Mouse (Mus musculus) T-cell, adult 66 days (primary cell): ENCODE data around the gene Olfr223. TPM values are rescaled to one million over a fixed set of nuclear protein-coding genes. Genes with fewer than 3 reads are reported as not detected.

Source experiments
- total RNA-seq, 2 experiments: library from RNA; stranded (reverse); gene quantifications; 3 replicates in 1 of 2; 4 replicates in 1 of 2; pipeline ENCODE4 v1.2.4; 2023

Gene Olfr223
- not detected for total RNA-seq

DNA sequence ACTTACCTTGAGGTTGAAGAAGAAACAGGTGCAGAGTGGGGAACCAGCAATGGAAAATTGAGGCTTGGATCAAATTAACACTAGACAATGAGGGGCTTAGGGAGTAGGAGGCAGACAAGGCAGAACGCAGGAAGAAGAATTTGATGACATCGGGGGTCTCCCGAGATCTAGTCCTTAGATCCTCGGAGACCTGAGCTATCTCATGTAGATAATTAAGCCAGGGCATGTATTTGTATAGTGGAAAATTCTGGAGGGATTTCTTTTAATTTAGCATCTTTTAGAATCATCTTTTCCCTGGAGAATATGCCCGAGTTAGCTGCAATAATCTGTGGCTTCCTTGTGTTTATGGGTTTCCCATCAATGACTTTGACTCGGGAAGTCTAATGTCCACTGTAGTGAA lies at the start of gene Olfr223:
Gene Olfr223, minus strand, starts transcription at position 101 of the 400 bp plus-strand sequence.

DNA sequence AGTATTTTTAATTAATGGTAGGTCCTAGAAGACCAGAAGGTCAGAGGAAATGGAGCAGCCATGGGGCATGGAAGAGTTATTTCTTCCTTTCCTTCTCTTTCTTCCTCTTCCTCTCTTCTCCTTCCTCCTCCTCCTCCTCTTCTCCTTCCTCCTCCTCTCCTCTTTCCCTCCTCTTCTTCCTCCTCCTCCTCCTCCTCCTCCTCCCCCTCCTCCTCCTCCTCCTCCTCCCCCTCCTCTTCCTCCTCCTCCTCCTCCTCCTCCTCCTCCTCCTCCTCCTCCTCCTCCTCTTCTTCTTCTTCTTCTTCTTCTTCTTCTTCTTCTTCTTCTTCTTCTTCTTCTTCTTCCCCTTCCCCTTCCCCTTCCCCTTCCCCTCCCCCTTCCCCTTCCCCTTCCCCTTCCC lies 17.0 kb downstream of the Olfr223 start, which contains the start of gene Olfr222:
Gene Olfr222, minus strand, starts transcription at position 101 of the 400 bp plus-strand sequence.

DNA sequence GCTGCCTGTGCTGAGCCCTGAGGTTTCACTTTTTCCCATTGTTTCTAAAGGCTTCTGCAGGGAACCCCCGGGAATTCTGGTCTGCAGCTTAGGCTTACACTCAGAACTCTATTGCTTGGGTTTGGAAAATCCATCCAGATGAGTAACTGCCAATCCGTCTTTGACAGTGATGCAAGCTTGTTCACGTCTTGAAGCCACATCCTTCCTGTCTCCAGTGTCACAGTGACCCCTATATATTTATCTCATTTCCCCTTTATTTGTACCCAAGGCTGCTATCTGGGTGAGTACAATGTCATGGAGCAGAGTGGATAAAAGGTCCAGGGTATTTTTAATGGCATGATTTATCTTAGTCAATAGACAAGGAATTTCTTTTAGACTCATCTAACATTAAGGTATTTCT lies 51.8 kb downstream of the Olfr223 start, which contains the start of gene Nlrp3:
Gene Nlrp3, plus strand, starts transcription at position 245 of the 400 bp plus-strand sequence.

Other genes starting within 250 kb of the Olfr223 start
- under 1 TPM in 1 of 2 experiments, not detected in 1; 0.44 TPM for gene Prss38, start 217.6 kb downstream of the Olfr223 start, total RNA-seq
- 10 to 100 TPM; 11.3 to 13.4 TPM for gene Jmjd4, start 143.2 kb downstream of the Olfr223 start, total RNA-seq
- gene Snap47, start 142.1 kb downstream of the Olfr223 start, total RNA-seq = 10 to 100 TPM; 22.4 to 28.3 TPM
- gene Zfp867, start 120.8 kb downstream of the Olfr223 start, total RNA-seq = 1 to 10 TPM; 3.4 to 4.4 TPM
- gene Zkscan17, start 66.5 kb downstream of the Olfr223 start, total RNA-seq = 10 to 100 TPM; 21.7 to 27.2 TPM
- under 1 TPM; 0.36 to 0.99 TPM for gene Nlrp3, start 51.7 kb downstream of the Olfr223 start, total RNA-seq
- not detected for gene Olfr222, start 17.1 kb downstream of the Olfr223 start, total RNA-seq
- 10 to 100 TPM; 62.3 to 62.7 TPM for gene Mprip, start 68.0 kb upstream of the Olfr223 start, total RNA-seq
- gene Pld6, start 194.4 kb upstream of the Olfr223 start, total RNA-seq = under 1 TPM in 1 of 2 experiments, not detected in 1; 0.44 TPM
- 10 to 100 TPM; 60.0 to 63.2 TPM for gene Flcn, start 216.7 kb upstream of the Olfr223 start, total RNA-seq
- 10 to 100 TPM; 12.6 to 15.5 TPM for gene Nt5m, start 246.2 kb upstream of the Olfr223 start, total RNA-seq
- 10 to 100 TPM; 73.8 to 75.5 TPM for gene Cops3, start 246.5 kb upstream of the Olfr223 start, total RNA-seq